Mouse (Mus musculus): ENCODE data around the gene Harbi1. TPM values are rescaled to one million over a fixed set of nuclear protein-coding genes. Genes with fewer than 3 reads are reported as not detected.

Harbi1 gene
- polyA plus RNA-seq (2014; fragmentation: Nextera tagmentation; extraction: Ambion mirVana) = 10.3 and 12.5 TPM in 2 replicates

- peak within 1 kb of the TSS; percentile 66 for H3K4me2 ChIP-seq
- H3K36me3 ChIP-seq (ENCODE audit: control insufficient read depth, insufficient read depth, low read length) = no peaks in the 10 kb centered on the region; the same call in 1 of the 2 replicates
- peak within 1 kb of the TSS; percentile 81 for H3K4me3 ChIP-seq (ENCODE audit: low read depth, low read length)
- WGBS (ENCODE audit: insufficient replicate concordance) = under 1% methylated on average over 66 of the region's 66 CpGs
- peak within 1 kb of the TSS; percentile 86 for H3K9ac ChIP-seq (ENCODE audit: low read depth, low read length)
- H3K27ac ChIP-seq (ENCODE audit: low read depth, low read length) = peak within 1 kb of the TSS; percentile 79
- ATAC-seq (replicated peaks; ENCODE audit: insufficient number of reproducible peaks, low FRiP score, low TSS enrichment) = peak; percentile 95
- H3K27me3 ChIP-seq (ENCODE audit: control insufficient read depth, insufficient read depth, low read length) = no peaks in the 10 kb centered on the region
- 0 out of 2 replicates have a peak, but pooled peaks cover 7% of the 10 kb centered on the region for H3K4me1 ChIP-seq (ENCODE audit: control insufficient read depth, insufficient read depth, low read length)
- H3K9me3 ChIP-seq (replicated peaks; ENCODE audit: control insufficient read depth, low read length) = no peaks in the 10 kb centered on the region
Observed at GRCm38 (mm10) chr2:91710272-91711234, at the start of gene Harbi1, which contains the start of gene Atg13. Harbi1 (plus strand) TSS chr2:91710852. Atg13 (minus strand) TSS chr2:91710576.

GRCm38 (mm10) chr2:91660981-91661380 lies 49.7 kb upstream of the Harbi1 start:
- H3K27ac ChIP-seq (ENCODE audit: low read depth, low read length) = no peak overlapping the region
- no peaks in the 10 kb centered on the region for H3K9me3 ChIP-seq (replicated peaks; ENCODE audit: control insufficient read depth, low read length)
- WGBS (ENCODE audit: insufficient replicate concordance) = 89% methylated on average over 6 of the region's 6 CpGs
- H3K36me3 ChIP-seq (ENCODE audit: control insufficient read depth, insufficient read depth, low read length) = peaks cover 40% of the 10 kb centered on the region
- H3K9ac ChIP-seq (ENCODE audit: low read depth, low read length) = no peak overlapping the region
- H3K27me3 ChIP-seq (ENCODE audit: control insufficient read depth, insufficient read depth, low read length) = no peaks in the 10 kb centered on the region
- no peak overlapping the region for H3K4me2 ChIP-seq
- H3K4me1 ChIP-seq (ENCODE audit: control insufficient read depth, insufficient read depth, low read length) = peaks cover 4% of the 10 kb centered on the region
- H3K4me3 ChIP-seq (ENCODE audit: low read depth, low read length) = no peak overlapping the region
- ATAC-seq (replicated peaks; ENCODE audit: insufficient number of reproducible peaks, low FRiP score, low TSS enrichment) = no peak

GRCm38 (mm10) chr2:91664780-91665179 lies 45.9 kb upstream of the Harbi1 start:
- H3K4me3 ChIP-seq (ENCODE audit: low read depth, low read length) = no peak overlapping the region
- H3K27ac ChIP-seq (ENCODE audit: low read depth, low read length) = no peak overlapping the region
- ATAC-seq (replicated peaks; ENCODE audit: insufficient number of reproducible peaks, low FRiP score, low TSS enrichment) = no peak
- no peaks in the 10 kb centered on the region for H3K9me3 ChIP-seq (replicated peaks; ENCODE audit: control insufficient read depth, low read length)
- H3K4me2 ChIP-seq = no peak overlapping the region
- no peaks in the 10 kb centered on the region; the same call in 1 of the 2 replicates for H3K4me1 ChIP-seq (ENCODE audit: control insufficient read depth, insufficient read depth, low read length)
- H3K27me3 ChIP-seq (ENCODE audit: control insufficient read depth, insufficient read depth, low read length) = no peaks in the 10 kb centered on the region
- no peak overlapping the region for H3K9ac ChIP-seq (ENCODE audit: low read depth, low read length)
- H3K36me3 ChIP-seq (ENCODE audit: control insufficient read depth, insufficient read depth, low read length) = peaks cover 52% of the 10 kb centered on the region

GRCm38 (mm10) chr2:91666386-91666910 lies 44.2 kb upstream of the Harbi1 start:
- no peak for ATAC-seq (replicated peaks; ENCODE audit: insufficient number of reproducible peaks, low FRiP score, low TSS enrichment)
- Histone ChIP-seq H3K27ac (ENCODE audit: low read depth, low read length) (no peak overlapping the region), H3K4me2 (no peak overlapping the region), H3K4me3 (ENCODE audit: low read depth, low read length) (no peak overlapping the region), H3K9me3 (replicated peaks; ENCODE audit: control insufficient read depth, low read length) (no peaks in the 10 kb centered on the region), H3K4me1 (ENCODE audit: control insufficient read depth, insufficient read depth, low read length) (no peaks in the 10 kb centered on the region; the same call in 1 of the 2 replicates), H3K9ac (ENCODE audit: low read depth, low read length) (no peak overlapping the region), H3K27me3 (ENCODE audit: control insufficient read depth, insufficient read depth, low read length) (no peaks in the 10 kb centered on the region), H3K36me3 (ENCODE audit: control insufficient read depth, insufficient read depth, low read length) (peaks cover 52% of the 10 kb centered on the region)
- WGBS (ENCODE audit: insufficient replicate concordance) = 87% methylated on average over 6 of the region's 6 CpGs

GRCm38 (mm10) chr2:91667747-91668146 lies 42.9 kb upstream of the Harbi1 start:
- no peaks in the 10 kb centered on the region for H3K27me3 ChIP-seq (ENCODE audit: control insufficient read depth, insufficient read depth, low read length)
- ATAC-seq (replicated peaks; ENCODE audit: insufficient number of reproducible peaks, low FRiP score, low TSS enrichment) = no peak
- no peak overlapping the region for H3K4me2 ChIP-seq
- H3K4me1 ChIP-seq (ENCODE audit: control insufficient read depth, insufficient read depth, low read length) = no peaks in the 10 kb centered on the region; the same call in 1 of the 2 replicates
- no peak overlapping the region for H3K4me3 ChIP-seq (ENCODE audit: low read depth, low read length)
- H3K36me3 ChIP-seq (ENCODE audit: control insufficient read depth, insufficient read depth, low read length) = peaks cover 47% of the 10 kb centered on the region
- no peaks in the 10 kb centered on the region for H3K9me3 ChIP-seq (replicated peaks; ENCODE audit: control insufficient read depth, low read length)
- 68% methylated on average over 2 of the region's 2 CpGs for WGBS (ENCODE audit: insufficient replicate concordance)
- no peak overlapping the region for H3K9ac ChIP-seq (ENCODE audit: low read depth, low read length)
- no peak overlapping the region for H3K27ac ChIP-seq (ENCODE audit: low read depth, low read length)

- peaks cover 32% of the 10 kb centered on the region for H3K36me3 ChIP-seq (ENCODE audit: control insufficient read depth, insufficient read depth, low read length)
- H3K27ac ChIP-seq (ENCODE audit: low read depth, low read length) = no peak overlapping the region
- no peaks in the 10 kb centered on the region; the same call in 1 of the 2 replicates for H3K4me1 ChIP-seq (ENCODE audit: control insufficient read depth, insufficient read depth, low read length)
- 83% methylated on average over 8 of the region's 8 CpGs for WGBS (ENCODE audit: insufficient replicate concordance)
- H3K4me2 ChIP-seq = no peak overlapping the region
- no peak overlapping the region for H3K4me3 ChIP-seq (ENCODE audit: low read depth, low read length)
- H3K27me3 ChIP-seq (ENCODE audit: control insufficient read depth, insufficient read depth, low read length) = no peaks in the 10 kb centered on the region
- 0 out of 2 replicates have a peak, but pooled peaks have one; percentile 32 for ATAC-seq (replicated peaks; ENCODE audit: insufficient number of reproducible peaks, low FRiP score, low TSS enrichment)
- no peaks in the 10 kb centered on the region for H3K9me3 ChIP-seq (replicated peaks; ENCODE audit: control insufficient read depth, low read length)
- H3K9ac ChIP-seq (ENCODE audit: low read depth, low read length) = no peak overlapping the region
Observed at GRCm38 (mm10) chr2:91669326-91669725, 41.3 kb upstream of the Harbi1 start.

GRCm38 (mm10) chr2:91670038-91670437 lies 40.6 kb upstream of the Harbi1 start:
- WGBS (ENCODE audit: insufficient replicate concordance) = 92% methylated on average over 6 of the region's 6 CpGs
- no peaks in the 10 kb centered on the region; the same call in 1 of the 2 replicates for H3K4me1 ChIP-seq (ENCODE audit: control insufficient read depth, insufficient read depth, low read length)
- no peaks in the 10 kb centered on the region for H3K9me3 ChIP-seq (replicated peaks; ENCODE audit: control insufficient read depth, low read length)
- ATAC-seq (replicated peaks; ENCODE audit: insufficient number of reproducible peaks, low FRiP score, low TSS enrichment) = no peak
- peaks cover 26% of the 10 kb centered on the region for H3K36me3 ChIP-seq (ENCODE audit: control insufficient read depth, insufficient read depth, low read length)
- H3K4me3 ChIP-seq (ENCODE audit: low read depth, low read length) = no peak overlapping the region
- H3K4me2 ChIP-seq = no peak overlapping the region
- H3K27ac ChIP-seq (ENCODE audit: low read depth, low read length) = no peak overlapping the region
- no peaks in the 10 kb centered on the region for H3K27me3 ChIP-seq (ENCODE audit: control insufficient read depth, insufficient read depth, low read length)
- no peak overlapping the region for H3K9ac ChIP-seq (ENCODE audit: low read depth, low read length)

GRCm38 (mm10) chr2:91673587-91673986 lies 37.1 kb upstream of the Harbi1 start:
- peaks cover 22% of the 10 kb centered on the region for H3K36me3 ChIP-seq (ENCODE audit: control insufficient read depth, insufficient read depth, low read length)
- WGBS (ENCODE audit: insufficient replicate concordance) = 91% methylated on average over 2 of the region's 2 CpGs
- ATAC-seq (replicated peaks; ENCODE audit: insufficient number of reproducible peaks, low FRiP score, low TSS enrichment) = no peak

More at GRCm38 (mm10) chr2:91673587-91673986, 37.1 kb upstream of the Harbi1 start:
- Histone ChIP-seq H3K9ac (ENCODE audit: low read depth, low read length) (no peak overlapping the region), H3K27me3 (ENCODE audit: control insufficient read depth, insufficient read depth, low read length) (no peaks in the 10 kb centered on the region), H3K4me3 (ENCODE audit: low read depth, low read length) (no peak overlapping the region), H3K27ac (ENCODE audit: low read depth, low read length) (no peak overlapping the region), H3K9me3 (replicated peaks; ENCODE audit: control insufficient read depth, low read length) (no peaks in the 10 kb centered on the region), H3K4me1 (ENCODE audit: control insufficient read depth, insufficient read depth, low read length) (no peaks in the 10 kb centered on the region), H3K4me2 (no peak overlapping the region)
